10 mouse cellular contexts compared by ENCODE assay signal in genomic region chr14:31429004-31429395, GRCm38 (mm10). TPM values are rescaled to one million over a fixed set of nuclear protein-coding genes. Genes with fewer than 3 reads are reported as not detected.
DNase-seq lines count a peak whose midpoint lies in the region; ATAC-seq and TF ChIP-seq lines count a peak whose summit lies in the region.
"Had no signal": no experiment of that assay in that cellular context is flagged by ENCODE, and none has a peak within 500 bp of the region (broad histone marks: within the 10 kb centered on the region; RNA-seq: fewer than 3 reads in every experiment).

No protein-coding gene starts in this region.

- peaks cover 30% of the 10 kb centered on the region for H3K4me1 ChIP-seq in forebrain, embryonic 16.5 days (replicated peaks; ENCODE audit: control insufficient read depth, insufficient read depth, low read length)
- H3K4me1 ChIP-seq in forebrain, embryonic 10.5 days, result peaks cover 25% of the 10 kb centered on the region
- H3K4me1 ChIP-seq in cortical plate, adult 2 months (ENCODE audit: control insufficient read depth, insufficient read depth, low read length), result peaks cover 15% of the 10 kb centered on the region
- H3K4me1 ChIP-seq in kidney, postnatal 0 days (replicated peaks; ENCODE audit: insufficient read depth, low read length), result peaks cover 28% of the 10 kb centered on the region
- H3K4me1 ChIP-seq in midbrain, embryonic 15.5 days, result peaks cover 22% of the 10 kb centered on the region

- no peak overlapping the region for H3K9ac ChIP-seq in forebrain, embryonic 16.5 days (replicated peaks; ENCODE audit: low read depth, low read length)
- H3K9ac ChIP-seq in kidney, postnatal 0 days (ENCODE audit: low read depth, low read length), result no peak overlapping the region
- no peak overlapping the region for H3K9ac ChIP-seq in midbrain, embryonic 15.5 days
- H3K9ac ChIP-seq: hindbrain, embryonic 15.5 days had no signal

- no peak overlapping the region for H3K4me3 ChIP-seq in forebrain, embryonic 16.5 days (replicated peaks; ENCODE audit: low read length)
- no peak overlapping the region for H3K4me3 ChIP-seq in forebrain, embryonic 10.5 days
- H3K4me3 ChIP-seq in cortical plate, adult 2 months (ENCODE audit: insufficient read depth, low read length), result no peak overlapping the region
- no peak overlapping the region for H3K4me3 ChIP-seq in kidney, postnatal 0 days (replicated peaks; ENCODE audit: low read depth, low read length)
- H3K4me3 ChIP-seq in midbrain, embryonic 15.5 days, result no peak overlapping the region
- H3K4me3 ChIP-seq: hindbrain, embryonic 15.5 days had no signal

- H3K9me3 ChIP-seq in forebrain, embryonic 16.5 days (ENCODE audit: control insufficient read depth, low read length), result no peaks in the 10 kb centered on the region
- H3K9me3 ChIP-seq in forebrain, embryonic 10.5 days, result peaks cover 8% of the 10 kb centered on the region
- no peaks in the 10 kb centered on the region for H3K9me3 ChIP-seq in kidney, postnatal 0 days (replicated peaks; ENCODE audit: low read length)
- H3K9me3 ChIP-seq in midbrain, embryonic 15.5 days, result no peaks in the 10 kb centered on the region
- H3K9me3 ChIP-seq: hindbrain, embryonic 15.5 days had no signal

- no peak for ATAC-seq in forebrain, embryonic 16.5 days
- ATAC-seq in kidney, postnatal 0 days (replicated peaks; ENCODE audit: low FRiP score, low read depth), result 0 out of 2 replicates have a peak, but pooled peaks have one; percentile 38
- no peak for ATAC-seq in midbrain, embryonic 15.5 days (replicated peaks)
- ATAC-seq: forebrain, embryonic 14.5 days had no signal

- peaks cover 6% of the 10 kb centered on the region for H3K36me3 ChIP-seq in forebrain, embryonic 16.5 days (ENCODE audit: control insufficient read depth, insufficient read depth)
- peaks cover 33% of the 10 kb centered on the region for H3K36me3 ChIP-seq in forebrain, embryonic 10.5 days (replicated peaks)
- H3K36me3 ChIP-seq in kidney, postnatal 0 days (ENCODE audit: insufficient read depth, low read length), result no peaks in the 10 kb centered on the region; the same call in 1 of the 2 replicates
- peaks cover 12% of the 10 kb centered on the region for H3K36me3 ChIP-seq in midbrain, embryonic 15.5 days (replicated peaks)

- WGBS in forebrain, embryonic 16.5 days, result 53% methylated on average over 5 of the region's 5 CpGs
- WGBS in forebrain, embryonic 10.5 days, result 70% methylated on average over 5 of the region's 5 CpGs
- 20% methylated on average over 5 of the region's 5 CpGs for WGBS in kidney, postnatal 0 days
- WGBS in midbrain, embryonic 15.5 days, result 57% methylated on average over 5 of the region's 5 CpGs

- no peak for TF ChIP-seq POLR2A in cortical plate, adult 2 months (IDR thresholded peaks at IDR 0.05; ENCODE audit: extremely low read depth, insufficient read depth, low read length)

- H3K27me3 ChIP-seq in forebrain, embryonic 16.5 days (replicated peaks; ENCODE audit: control insufficient read depth, insufficient read depth, low read length), result no peaks in the 10 kb centered on the region
- peaks cover 5% of the 10 kb centered on the region for H3K27me3 ChIP-seq in forebrain, embryonic 10.5 days (ENCODE audit: poor library complexity, severe bottlenecking)
- no peaks in the 10 kb centered on the region for H3K27me3 ChIP-seq in kidney, postnatal 0 days (ENCODE audit: insufficient read depth, low read length)
- no peaks in the 10 kb centered on the region for H3K27me3 ChIP-seq in midbrain, embryonic 15.5 days (replicated peaks)
- H3K27me3 ChIP-seq: hindbrain, embryonic 15.5 days had no signal

- TF ChIP-seq CTCF in cortical plate, adult 2 months (IDR thresholded peaks at IDR 0.05; ENCODE audit: extremely low read depth, insufficient read depth, low read length), result no peak
- no peak for TF ChIP-seq CTCF in kidney, postnatal 0 days (IDR thresholded peaks at IDR 0.05; ENCODE audit: low read depth)

- DNase-seq in forebrain, embryonic 10.5 days (ENCODE audit: extremely low spot score, low spot score), result no peak
- DNase-seq in kidney, adult 9 months, result peak; percentile 69
- DNase-seq in kidney, adult 18-20 months, result no peak
- peak; percentile 61 for DNase-seq in kidney, postnatal 0 days (ENCODE audit: low spot score)
- no peak for DNase-seq in thymus, postnatal 36 days

- no peak overlapping the region for H3K4me2 ChIP-seq in forebrain, embryonic 16.5 days (ENCODE audit: low read length)
- H3K4me2 ChIP-seq in kidney, postnatal 0 days (ENCODE audit: low read length), result peak overlapping the region; percentile 34
- H3K4me2 ChIP-seq in midbrain, embryonic 15.5 days, result no peak overlapping the region
- H3K4me2 ChIP-seq: hindbrain, embryonic 15.5 days had no signal

- H3K27ac ChIP-seq in forebrain, embryonic 16.5 days (ENCODE audit: low read length), result peak overlapping the region; percentile 46; the same call in 1 of the 2 replicates
- no peak overlapping the region for H3K27ac ChIP-seq in forebrain, embryonic 10.5 days
- H3K27ac ChIP-seq in cortical plate, adult 2 months (ENCODE audit: insufficient read depth, low read length), result peak overlapping the region; percentile 17
- peak overlapping the region; percentile 72 for H3K27ac ChIP-seq in kidney, postnatal 0 days
- no peak overlapping the region for H3K27ac ChIP-seq in midbrain, embryonic 15.5 days
- H3K27ac ChIP-seq: hindbrain, embryonic 15.5 days had no signal

RNA-seq across cellular contexts. Expression of gene Sh3bp5, which starts 6.9 kb away (rescaled TPM):
- 120 and 128 TPM in 2 replicates for polyA plus RNA-seq in forebrain, embryonic 16.5 days (2015; fragmentation: Nextera tagmentation; extraction: Ambion mirVana)
- 17.6 and 18.3 TPM in 2 replicates for polyA plus RNA-seq in forebrain, embryonic 10.5 days (2016; fragmentation: Nextera tagmentation; extraction: Ambion mirVana)
- 43.8 and 55.2 TPM in 2 replicates for polyA plus RNA-seq in cortical plate, adult 2 months (2012; rRNA removed)
- polyA plus RNA-seq in kidney, postnatal 0 days (2015; fragmentation: Nextera tagmentation; extraction: Ambion mirVana), result 45.2 and 46.8 TPM in 2 replicates
- 151 and 161 TPM in 2 replicates for polyA plus RNA-seq in midbrain, embryonic 15.5 days (2015; fragmentation: Nextera tagmentation; extraction: Ambion mirVana)

Comparison
In these comparisons a context has a peak if more than half of its experiments do, and no peak if none do; other contexts are left out.
1. H3K27ac ChIP-seq: peak in forebrain, embryonic 16.5 days (single experiment), cortical plate, adult 2 months (single experiment) and kidney, postnatal 0 days (single experiment); none in forebrain, embryonic 10.5 days (single experiment) and midbrain, embryonic 15.5 days (single experiment).
2. DNase-seq: peak in kidney, adult 9 months (single experiment) and kidney, postnatal 0 days (single experiment); none in forebrain, embryonic 10.5 days (single experiment), kidney, adult 18-20 months (single experiment) and thymus, postnatal 36 days (0 of 2).